Mouse (Mus musculus): ENCODE results near the gene Ing5.
"Not testable (repeated sequence)": the region's sequence is repeated elsewhere in the genome, so short reads cannot be mapped to it uniquely, and the experiment has no call there.

The Ing5 gene

GRCm38 (mm10) chr1:93803556-93804507 is at the start of gene Ing5:
Ing5 (plus strand) TSS chr1:93803965.
- peak; percentile 92 for DNase-seq (ENCODE audit: low read depth)

- peak; percentile 59 for DNase-seq (ENCODE audit: low read depth)
These were observed 49.0 kb upstream of the Ing5 start, which contains the start of gene Thap4 for GRCm38 (mm10) chr1:93754573-93755290. Thap4 (minus strand) TSS chr1:93754864.

- DNase-seq (ENCODE audit: low read depth) = no peak
These were observed 48.5 kb upstream of the Ing5 start for GRCm38 (mm10) chr1:93755291-93755610.

- no peak for DNase-seq (ENCODE audit: low read depth)
These were observed 48.1 kb upstream of the Ing5 start for GRCm38 (mm10) chr1:93755618-93756017.

GRCm38 (mm10) chr1:93756154-93756553 is 47.6 kb upstream of the Ing5 start:
- no peak for DNase-seq (ENCODE audit: low read depth)

- no peak for DNase-seq (ENCODE audit: low read depth)
These were observed 43.7 kb upstream of the Ing5 start for GRCm38 (mm10) chr1:93760076-93760475.

- not testable (repeated sequence) for DNase-seq (ENCODE audit: low read depth)
These were observed 40.2 kb upstream of the Ing5 start for GRCm38 (mm10) chr1:93763531-93763930.

- no peak for DNase-seq (ENCODE audit: low read depth)
These were observed 38.7 kb upstream of the Ing5 start for GRCm38 (mm10) chr1:93764871-93765591.

- no peak for DNase-seq (ENCODE audit: low read depth)
These were observed 36.2 kb upstream of the Ing5 start for GRCm38 (mm10) chr1:93767600-93767999.

GRCm38 (mm10) chr1:93769901-93770300 is 33.9 kb upstream of the Ing5 start:
- DNase-seq (ENCODE audit: low read depth) = no peak

- no peak for DNase-seq (ENCODE audit: low read depth)
These were observed 27.1 kb upstream of the Ing5 start for GRCm38 (mm10) chr1:93776686-93777085.

GRCm38 (mm10) chr1:93786912-93787311 is 16.9 kb upstream of the Ing5 start:
- DNase-seq (ENCODE audit: low read depth) = no peak

- DNase-seq (ENCODE audit: low read depth) = no peak
These were observed 9.2 kb upstream of the Ing5 start for GRCm38 (mm10) chr1:93794526-93794925.

- DNase-seq (ENCODE audit: low read depth) = no peak
These were observed 7.9 kb upstream of the Ing5 start for GRCm38 (mm10) chr1:93795886-93796285.

- no peak for DNase-seq (ENCODE audit: low read depth)
These were observed 2.9 kb upstream of the Ing5 start for GRCm38 (mm10) chr1:93800670-93801503.

- peak; percentile 93 for DNase-seq (ENCODE audit: low read depth)
These were observed 2.0 kb upstream of the Ing5 start, which contains the start of gene Dtymk for GRCm38 (mm10) chr1:93801741-93802238. Dtymk (minus strand) TSS chr1:93801934.

GRCm38 (mm10) chr1:93802771-93803170 is 994 bp upstream of the Ing5 start:
- no peak for DNase-seq (ENCODE audit: low read depth)

- no peak for DNase-seq (ENCODE audit: low read depth)
These were observed 1.1 kb downstream of the Ing5 start for GRCm38 (mm10) chr1:93804818-93805217.

- no peak for DNase-seq (ENCODE audit: low read depth)
These were observed 1.6 kb downstream of the Ing5 start for GRCm38 (mm10) chr1:93805221-93805951.

- DNase-seq (ENCODE audit: low read depth) = no peak
These were observed 5.1 kb downstream of the Ing5 start for GRCm38 (mm10) chr1:93808871-93809270.

GRCm38 (mm10) chr1:93810011-93810410 is 6.2 kb downstream of the Ing5 start:
- no peak for DNase-seq (ENCODE audit: low read depth)

Measured in c-Kit-positive CD71-negative TER-119-negative erythroid progenitor cells, embryonic 14.5 days (primary cell).